Mouse (Mus musculus) embryonic facial prominence, embryonic 13.5 days (tissue): ENCODE measurements around the gene Rpl32. TPM values are rescaled to one million over a fixed set of nuclear protein-coding genes. Genes with fewer than 3 reads are reported as not detected.
A peak's percentile ranks its signal among the peaks of the same experiment; 100 is the strongest.

Experiments
- ATAC-seq: fragments of 200-750 bp; cut with Nextera tagmentation; 2 replicates; pipeline ENCODE4 v1.8.0; 2017; ENCODE audit warnings: low read depth; ENCODE audit not compliant: insufficient number of reproducible peaks, insufficient read depth, low FRiP score, low TSS enrichment
- H3K27ac ChIP-seq: fragments of 300-500 bp; sonication (generic); 2 replicates; pipeline ENCODE4 v1.5.1; 2015; ENCODE audit warnings: moderate library complexity, mild to moderate bottlenecking, inconsistent platforms
- H3K27me3 ChIP-seq: fragments of 300-500 bp; sonication (generic); 2 replicates; pipeline ENCODE4 v1.6.1; 2015; ENCODE audit warnings: mild to moderate bottlenecking, inconsistent platforms
- H3K36me3 ChIP-seq: fragments of 300-500 bp; sonication (generic); 2 replicates; pipeline ENCODE4 v1.6.1; 2015; ENCODE audit warnings: mild to moderate bottlenecking, inconsistent platforms
- H3K4me1 ChIP-seq: fragments of 300-500 bp; sonication (generic); 2 replicates; pipeline ENCODE4 v1.6.1; 2015; ENCODE audit warnings: inconsistent platforms
- H3K4me2 ChIP-seq: fragments of 300-500 bp; sonication (generic); 2 replicates; pipeline ENCODE4 v1.6.1; 2015; ENCODE audit warnings: moderate library complexity, mild to moderate bottlenecking, inconsistent platforms
- H3K4me3 ChIP-seq: fragments of 300-500 bp; sonication (generic); 2 replicates; pipeline ENCODE4 v1.5.1; 2015; ENCODE audit warnings: mild to moderate bottlenecking, inconsistent platforms
- H3K9ac ChIP-seq: fragments of 300-500 bp; sonication (generic); 2 replicates; pipeline ENCODE4 v1.6.1; 2015; ENCODE audit warnings: mild to moderate bottlenecking, inconsistent platforms
- H3K9me3 ChIP-seq: fragments of 300-500 bp; sonication (generic); 2 replicates; pipeline ENCODE4 v1.6.1; 2016; ENCODE audit warnings: inconsistent platforms
- WGBS: fragments of 180-500 bp; shearing (Covaris S2); methylation state at CpG from one replicate; pipeline ENCODE4 v1.1.7; 2015; ENCODE audit warnings: mixed read lengths; 5-methylcytosine and 5-hydroxymethylcytosine counted together
- polyA plus RNA-seq: library from polyadenylated mRNA; unstranded; fragments of >200 nt; fragmentation: Nextera tagmentation; extraction: Ambion mirVana; gene quantifications from 2 replicates; pipeline ENCODE4 v1.2.1, GENCODE M21; 2015

Rpl32 gene
- polyA plus RNA-seq, 1 experiment from 2014 or later: 2,526 TPM

- H3K9ac ChIP-seq: peak overlapping the region; percentile 100
- H3K4me2 ChIP-seq: peak overlapping the region; percentile 76
- WGBS: under 1% methylated on average over 22 of the region's 22 CpGs
- H3K9me3 ChIP-seq: no peaks in the 10 kb centered on the region
- peaks cover 21% of the 10 kb centered on the region for H3K4me1 ChIP-seq
- peak overlapping the region; percentile 100 for H3K4me3 ChIP-seq
- no peaks in the 10 kb centered on the region for H3K27me3 ChIP-seq
- H3K36me3 ChIP-seq: peaks cover 42% of the 10 kb centered on the region
- no peak for ATAC-seq
- H3K27ac ChIP-seq: peak overlapping the region; percentile 98
Observed at GRCm38 (mm10) chr6:115808196-115808487, 405 bp downstream of the Rpl32 start.

GRCm38 (mm10) chr6:115807464-115808195 lies 917 bp downstream of the Rpl32 start:
- Histone ChIP-seq H3K4me2 (peak overlapping the region; percentile 76), H3K27ac (peak overlapping the region; percentile 98), H3K36me3 (peaks cover 47% of the 10 kb centered on the region), H3K4me3 (peak overlapping the region; percentile 100), H3K9ac (peak overlapping the region; percentile 100), H3K9me3 (no peaks in the 10 kb centered on the region), H3K27me3 (no peaks in the 10 kb centered on the region), H3K4me1 (peaks cover 21% of the 10 kb centered on the region)
- WGBS: 2% methylated on average over 15 of the region's 15 CpGs
- ATAC-seq: no peak

GRCm38 (mm10) chr6:115804432-115805192 lies 3.9 kb downstream of the Rpl32 start:
- H3K9ac ChIP-seq: no peak overlapping the region
- H3K36me3 ChIP-seq: peaks cover 75% of the 10 kb centered on the region
- H3K9me3 ChIP-seq: no peaks in the 10 kb centered on the region
- no peak overlapping the region for H3K27ac ChIP-seq
- H3K4me3 ChIP-seq: no peak overlapping the region
- 61% methylated on average over 10 of the region's 10 CpGs for WGBS
- ATAC-seq: no peak
- H3K4me2 ChIP-seq: no peak overlapping the region
- peaks cover 21% of the 10 kb centered on the region for H3K4me1 ChIP-seq
- no peaks in the 10 kb centered on the region for H3K27me3 ChIP-seq

- H3K4me1 ChIP-seq: peaks cover 21% of the 10 kb centered on the region
- H3K36me3 ChIP-seq: peaks cover 84% of the 10 kb centered on the region
- H3K27ac ChIP-seq: 0 out of 2 replicates have a peak overlapping the region, but pooled peaks have one; percentile 11
- no peak overlapping the region for H3K4me2 ChIP-seq
- no peak overlapping the region for H3K9ac ChIP-seq
- no peaks in the 10 kb centered on the region for H3K9me3 ChIP-seq
- ATAC-seq: no peak
- H3K27me3 ChIP-seq: no peaks in the 10 kb centered on the region
- WGBS: 55% methylated on average over 16 of the region's 16 CpGs
- H3K4me3 ChIP-seq: no peak overlapping the region
Observed at GRCm38 (mm10) chr6:115803541-115804382, 4.8 kb downstream of the Rpl32 start.

- H3K4me3 ChIP-seq: no peak overlapping the region
- peaks cover 14% of the 10 kb centered on the region for H3K4me1 ChIP-seq
- H3K9ac ChIP-seq: no peak overlapping the region
- no peaks in the 10 kb centered on the region for H3K27me3 ChIP-seq
- no peak for ATAC-seq
- H3K4me2 ChIP-seq: no peak overlapping the region
- 92% methylated on average over 3 of the region's 3 CpGs for WGBS
- peaks cover 97% of the 10 kb centered on the region for H3K36me3 ChIP-seq
- H3K9me3 ChIP-seq: no peaks in the 10 kb centered on the region
- H3K27ac ChIP-seq: no peak overlapping the region
Observed at GRCm38 (mm10) chr6:115801811-115802210, 6.7 kb downstream of the Rpl32 start.

GRCm38 (mm10) chr6:115792691-115793215 lies 15.8 kb downstream of the Rpl32 start:
- no peaks in the 10 kb centered on the region for H3K27me3 ChIP-seq
- ATAC-seq: peak; percentile 17; the same call in 1 of the 2 replicates
- no peak overlapping the region for H3K4me2 ChIP-seq
- H3K36me3 ChIP-seq: peaks cover 100% of the 10 kb centered on the region
- 0 out of 2 replicates have a peak, but pooled peaks cover 8% of the 10 kb centered on the region for H3K4me1 ChIP-seq
- 87% methylated on average over 21 of the region's 21 CpGs for WGBS
- no peak overlapping the region for H3K4me3 ChIP-seq
- no peaks in the 10 kb centered on the region for H3K9me3 ChIP-seq
- no peak overlapping the region for H3K27ac ChIP-seq
- H3K9ac ChIP-seq: 0 out of 2 replicates have a peak overlapping the region, but pooled peaks have one; percentile 6

GRCm38 (mm10) chr6:115791842-115792686 lies 16.5 kb downstream of the Rpl32 start:
- no peaks in the 10 kb centered on the region for H3K9me3 ChIP-seq
- peak; percentile 13; the same call in 1 of the 2 replicates for ATAC-seq
- 0 out of 2 replicates have a peak, but pooled peaks cover 8% of the 10 kb centered on the region for H3K4me1 ChIP-seq
- no peak overlapping the region for H3K27ac ChIP-seq
- WGBS: 89% methylated on average over 34 of the region's 34 CpGs
- peak overlapping the region; percentile 6; the same call in 1 of the 2 replicates for H3K9ac ChIP-seq
- H3K36me3 ChIP-seq: peaks cover 100% of the 10 kb centered on the region
- no peak overlapping the region for H3K4me3 ChIP-seq
- no peak overlapping the region for H3K4me2 ChIP-seq
- no peaks in the 10 kb centered on the region for H3K27me3 ChIP-seq

GRCm38 (mm10) chr6:115791016-115791415 lies 17.5 kb downstream of the Rpl32 start:
- Histone ChIP-seq H3K4me3 (no peak overlapping the region), H3K36me3 (peaks cover 100% of the 10 kb centered on the region), H3K4me1 (0 out of 2 replicates have a peak, but pooled peaks cover 8% of the 10 kb centered on the region), H3K27me3 (no peaks in the 10 kb centered on the region), H3K9me3 (no peaks in the 10 kb centered on the region), H3K27ac (no peak overlapping the region), H3K9ac (no peak overlapping the region; the same call in 1 of the 2 replicates), H3K4me2 (no peak overlapping the region)
- 82% methylated on average over 10 of the region's 10 CpGs for WGBS
- no peak for ATAC-seq

- ATAC-seq: no peak
- 92% methylated on average over 3 of the region's 3 CpGs for WGBS
Observed at GRCm38 (mm10) chr6:115782781-115783180, 25.8 kb downstream of the Rpl32 start.

GRCm38 (mm10) chr6:115776363-115776762 lies 32.2 kb downstream of the Rpl32 start:
- Histone ChIP-seq H3K9me3 (no peaks in the 10 kb centered on the region), H3K36me3 (peaks cover 31% of the 10 kb centered on the region), H3K4me3 (peak overlapping the region; percentile 81), H3K27ac (0 out of 2 replicates have a peak overlapping the region, but pooled peaks have one; percentile 88), H3K4me2 (peak overlapping the region; percentile 93), H3K27me3 (no peaks in the 10 kb centered on the region), H3K4me1 (peaks cover 23% of the 10 kb centered on the region), H3K9ac (peak overlapping the region; percentile 86)
- ATAC-seq: no peak
- 56% methylated on average over 9 of the region's 9 CpGs for WGBS

More at GRCm38 (mm10) chr6:115782781-115783180, 25.8 kb downstream of the Rpl32 start:
- H3K4me1 ChIP-seq: no peaks in the 10 kb centered on the region
- H3K27ac ChIP-seq: no peak overlapping the region
- no peaks in the 10 kb centered on the region for H3K9me3 ChIP-seq
- no peak overlapping the region for H3K4me3 ChIP-seq
- peaks cover 95% of the 10 kb centered on the region for H3K36me3 ChIP-seq
- H3K27me3 ChIP-seq: no peaks in the 10 kb centered on the region
- H3K9ac ChIP-seq: no peak overlapping the region
- H3K4me2 ChIP-seq: no peak overlapping the region
